Mouse (Mus musculus): ENCODE results near the gene Dgkh.

- TF ChIP-seq POLR2A (IDR thresholded peaks at IDR 0.05; ENCODE audit: low read depth, low read length) (no peak), CTCF (IDR thresholded peaks at IDR 0.05; ENCODE audit: extremely low read depth, insufficient read depth, insufficient read length, insufficient replicate concordance) (no peak)
Observed at GRCm38 (mm10) chr14:78526475-78526874, 206.1 kb downstream of the Dgkh start.

All from spleen, adult 2 months (tissue).